Mouse (Mus musculus) cerebellum, postnatal 36 days (tissue): Measurements from ENCODE around the gene Ank3.

Experiments used
- DNase-seq, 2 experiments: peaks; one replicate each; pipeline ENCODE4 v3.0.0; 2021 to 2022; ENCODE audit warnings: mixed read lengths in 2 of 2

The Ank3 gene

GRCm38 (mm10) chr10:69726265-69726664, 327.7 kb downstream of the Ank3 start:
- DNase-seq: no peak

GRCm38 (mm10) chr10:69726806-69727205, 328.2 kb downstream of the Ank3 start:
- no peak for DNase-seq

- DNase-seq: no peak
Observed at GRCm38 (mm10) chr10:69728876-69729275, 330.3 kb downstream of the Ank3 start.

- peak; percentile 36 to 43 for DNase-seq
Observed at GRCm38 (mm10) chr10:69730351-69730871, 331.8 kb downstream of the Ank3 start.

- no peak for DNase-seq
Observed at GRCm38 (mm10) chr10:69731341-69731740, 332.8 kb downstream of the Ank3 start.

- DNase-seq: peak; percentile 62 to 66
Observed at GRCm38 (mm10) chr10:69731863-69732262, 333.3 kb downstream of the Ank3 start.

GRCm38 (mm10) chr10:69736241-69736640, 337.7 kb downstream of the Ank3 start:
- DNase-seq: peak; percentile 29

- no peak for DNase-seq
Observed at GRCm38 (mm10) chr10:69738741-69739271, 340.2 kb downstream of the Ank3 start.

GRCm38 (mm10) chr10:69742528-69742927, 344.0 kb downstream of the Ank3 start:
- DNase-seq: no peak

GRCm38 (mm10) chr10:69744181-69744580, 345.6 kb downstream of the Ank3 start:
- DNase-seq: peak; percentile 28 to 35

- DNase-seq: no peak
Observed at GRCm38 (mm10) chr10:69744871-69745270, 346.3 kb downstream of the Ank3 start.

GRCm38 (mm10) chr10:69746322-69746721, 347.7 kb downstream of the Ank3 start:
- no peak for DNase-seq

GRCm38 (mm10) chr10:69746730-69747129, 348.2 kb downstream of the Ank3 start:
- DNase-seq: no peak

GRCm38 (mm10) chr10:69751416-69751815, 352.8 kb downstream of the Ank3 start:
- DNase-seq: no peak

- DNase-seq: no peak
Observed at GRCm38 (mm10) chr10:69753464-69753863, 354.9 kb downstream of the Ank3 start.

GRCm38 (mm10) chr10:69756956-69757672, 358.5 kb downstream of the Ank3 start:
- DNase-seq: no peak

- no peak for DNase-seq
Observed at GRCm38 (mm10) chr10:69762977-69763376, 364.4 kb downstream of the Ank3 start.

- DNase-seq: no peak
Observed at GRCm38 (mm10) chr10:69764402-69764801, 365.8 kb downstream of the Ank3 start.

GRCm38 (mm10) chr10:69777065-69777645, 378.6 kb downstream of the Ank3 start:
- no peak for DNase-seq

GRCm38 (mm10) chr10:69777736-69778135, 379.2 kb downstream of the Ank3 start:
- DNase-seq: no peak

- no peak for DNase-seq
Observed at GRCm38 (mm10) chr10:69779246-69779645, 380.7 kb downstream of the Ank3 start.

GRCm38 (mm10) chr10:69781491-69781890, 382.9 kb downstream of the Ank3 start:
- DNase-seq: peak; percentile 65 to 72

GRCm38 (mm10) chr10:69785235-69785634, 386.7 kb downstream of the Ank3 start:
- DNase-seq: no peak

GRCm38 (mm10) chr10:69785692-69786091, 387.1 kb downstream of the Ank3 start:
- no peak for DNase-seq
